Mouse (Mus musculus): ENCODE measurements around the gene Ppp1r3e. TPM values are rescaled to one million over a fixed set of nuclear protein-coding genes. Genes with fewer than 3 reads are reported as not detected.

The Ppp1r3e gene
- total and polyA plus RNA-seq, 3 experiments, result 2.8 to 4.8 (median 3.4) TPM

DNA sequence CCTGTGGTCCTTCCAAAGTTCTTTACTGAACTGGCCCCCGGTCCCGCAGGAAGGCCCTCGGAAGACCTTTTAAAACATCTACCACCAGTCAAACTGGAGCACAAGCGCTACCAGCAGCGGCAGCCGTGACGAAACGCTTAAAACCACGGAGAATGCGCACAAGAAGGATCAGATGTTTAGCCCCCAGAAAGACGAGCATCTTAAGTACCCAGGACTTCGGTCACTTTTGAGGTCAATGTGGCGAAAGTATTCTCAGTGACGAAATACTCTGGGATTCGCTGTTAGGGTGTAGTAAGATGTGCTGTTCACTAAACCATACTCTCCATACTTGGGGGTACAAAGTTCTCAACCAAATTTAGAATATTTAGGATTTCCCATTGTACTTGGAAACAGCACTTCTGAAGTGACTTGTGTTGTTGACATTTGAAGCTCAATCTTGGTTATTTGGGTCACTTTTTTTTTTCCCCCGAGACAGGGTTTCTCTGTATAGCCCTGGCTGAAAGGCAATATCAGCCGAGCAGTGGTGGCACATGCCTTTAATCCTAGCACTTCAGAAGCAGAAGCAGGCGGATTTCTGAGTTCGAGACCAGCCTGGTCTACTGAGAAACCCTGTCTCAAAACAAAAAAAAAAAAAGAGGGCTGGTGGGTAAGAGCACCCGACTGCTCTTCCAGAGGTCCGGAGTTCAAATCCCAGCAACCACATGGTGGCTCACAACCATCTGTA is 12.9 kb downstream of the Ppp1r3e start:
- Histone ChIP-seq H3K79me2 (replicated peaks; ENCODE audit: control insufficient read depth, insufficient read depth, low read length) (no peaks in the 10 kb centered on the region), H3K27me3 (ENCODE audit: control insufficient read depth, insufficient read depth, low read length) (no peaks in the 10 kb centered on the region), H3K4me1 (ENCODE audit: control insufficient read depth, insufficient read depth, low read length) (no peaks in the 10 kb centered on the region), H3K4me3 (peak overlapping the region; percentile 92), H3K27ac (peak overlapping the region; percentile 77), H3K9ac (ENCODE audit: low read depth, low read length) (peak overlapping the region; percentile 18; the same call in 1 of the 2 replicates), H3K36me3 (ENCODE audit: control insufficient read depth, insufficient read depth, low read length) (no peaks in the 10 kb centered on the region)
- intact Hi-C loops (cut with DNase I), result loop anchor here (1.0 to 5.0 kb wide), 3 partner anchors 29 to 153 kb away; partner anchors contain the start of genes Cebpe and Ngdn
- 15% methylated on average over 21 of the region's 21 CpGs for WGBS
- TF ChIP-seq POLR2A (IDR thresholded peaks at IDR 0.05; ENCODE audit: insufficient read depth, low read depth, low read length), result no peak
- no peak for TF ChIP-seq EP300 (IDR thresholded peaks at IDR 0.05; ENCODE audit: insufficient read depth, low read depth, low read length)
- no peak for TF ChIP-seq CTCF (IDR thresholded peaks at IDR 0.05)
- DNase-seq, result no peak

DNA sequence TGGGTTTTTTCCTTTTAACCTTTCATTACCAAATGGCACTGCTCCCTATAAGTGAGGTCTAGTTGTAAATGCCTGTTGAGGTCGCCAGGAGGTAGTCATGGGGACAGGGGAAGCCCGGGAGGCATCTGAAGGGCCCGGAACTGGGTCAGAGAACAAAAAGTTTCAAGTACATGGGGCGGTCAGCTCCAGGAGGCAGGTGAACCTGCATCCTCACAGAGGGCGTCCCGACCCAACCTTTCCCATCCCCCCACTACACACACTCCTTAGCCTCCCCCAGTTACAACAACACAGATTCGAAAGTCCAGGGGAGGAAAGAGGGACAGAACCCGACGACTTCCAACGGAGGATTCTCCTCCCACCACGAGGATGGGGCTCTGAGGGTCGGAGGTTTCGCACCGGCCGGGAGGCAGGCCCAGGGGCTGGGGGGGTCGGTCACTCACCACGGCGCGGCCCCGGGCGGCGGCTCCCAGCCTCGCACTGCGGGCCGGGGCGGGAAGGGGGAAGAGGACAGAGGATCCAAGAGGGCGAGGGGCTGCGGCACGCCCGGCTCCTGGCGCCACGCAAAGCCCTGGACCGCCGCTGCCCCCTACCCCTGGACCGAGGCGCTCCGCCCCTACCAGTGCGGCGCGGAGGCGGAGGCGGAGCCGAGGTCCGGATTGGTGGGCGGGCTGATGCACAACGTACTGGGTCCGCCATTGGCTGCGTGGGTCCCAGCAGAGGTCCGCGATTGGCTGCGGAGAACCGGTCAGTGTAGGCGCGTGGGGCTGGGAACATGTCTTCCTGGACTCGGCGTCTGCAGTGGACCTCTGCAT is 13.6 kb downstream of the Ppp1r3e start:
- peak; percentile 92 to 94 for DNase-seq
- no peak for TF ChIP-seq CTCF (IDR thresholded peaks at IDR 0.05)
- TF ChIP-seq POLR2A (IDR thresholded peaks at IDR 0.05; ENCODE audit: insufficient read depth, low read depth, low read length), result peak; percentile 72; the same call in 1 of the 2 replicates
- TF ChIP-seq EP300 (IDR thresholded peaks at IDR 0.05; ENCODE audit: insufficient read depth, low read depth, low read length), result 0 out of 2 replicates have a peak, but pooled peaks have one; percentile 9
- Histone ChIP-seq H3K27ac (peak overlapping the region; percentile 77), H3K79me2 (replicated peaks; ENCODE audit: control insufficient read depth, insufficient read depth, low read length) (no peaks in the 10 kb centered on the region), H3K36me3 (ENCODE audit: control insufficient read depth, insufficient read depth, low read length) (no peaks in the 10 kb centered on the region), H3K9ac (ENCODE audit: low read depth, low read length) (peak overlapping the region; percentile 86), H3K4me3 (peak overlapping the region; percentile 92), H3K27me3 (ENCODE audit: control insufficient read depth, insufficient read depth, low read length) (no peaks in the 10 kb centered on the region), H3K4me1 (ENCODE audit: control insufficient read depth, insufficient read depth, low read length) (no peaks in the 10 kb centered on the region)
- WGBS, result under 1% methylated on average over 54 of the region's 56 CpGs
- intact Hi-C loops (cut with DNase I), result loop anchor here (1.0 to 5.0 kb wide), 3 partner anchors 30 to 154 kb away; partner anchors contain the start of genes Cebpe and Ngdn

GRCm38 (mm10) chr14:54860511-54860910 is 16.8 kb downstream of the Ppp1r3e start:
- Histone ChIP-seq H3K79me2 (replicated peaks; ENCODE audit: control insufficient read depth, insufficient read depth, low read length) (no peaks in the 10 kb centered on the region), H3K9ac (ENCODE audit: low read depth, low read length) (no peak overlapping the region), H3K4me1 (ENCODE audit: control insufficient read depth, insufficient read depth, low read length) (no peaks in the 10 kb centered on the region), H3K27me3 (ENCODE audit: control insufficient read depth, insufficient read depth, low read length) (no peaks in the 10 kb centered on the region), H3K4me3 (no peak overlapping the region), H3K36me3 (ENCODE audit: control insufficient read depth, insufficient read depth, low read length) (no peaks in the 10 kb centered on the region), H3K27ac (no peak overlapping the region)
- TF ChIP-seq CTCF (IDR thresholded peaks at IDR 0.05), result peak; percentile 91
- TF ChIP-seq POLR2A (IDR thresholded peaks at IDR 0.05; ENCODE audit: insufficient read depth, low read depth, low read length), result no peak
- peak; percentile 44 to 64 for DNase-seq
- WGBS, result 45% methylated on average over 2 of the region's 2 CpGs
- intact Hi-C loops (cut with DNase I), result loop anchor here (5.0 kb wide), 2 partner anchors 148 to 157 kb away; partner anchors contain the start of genes Cebpe and Ngdn

GRCm38 (mm10) chr14:54857891-54858290 is 19.5 kb downstream of the Ppp1r3e start:
- Histone ChIP-seq H3K9ac (ENCODE audit: low read depth, low read length) (no peak overlapping the region), H3K27me3 (ENCODE audit: control insufficient read depth, insufficient read depth, low read length) (no peaks in the 10 kb centered on the region), H3K4me1 (ENCODE audit: control insufficient read depth, insufficient read depth, low read length) (no peaks in the 10 kb centered on the region), H3K27ac (no peak overlapping the region), H3K79me2 (replicated peaks; ENCODE audit: control insufficient read depth, insufficient read depth, low read length) (no peaks in the 10 kb centered on the region), H3K36me3 (ENCODE audit: control insufficient read depth, insufficient read depth, low read length) (no peaks in the 10 kb centered on the region), H3K4me3 (no peak overlapping the region)
- intact Hi-C loops (cut with DNase I), result no loop called here
- TF ChIP-seq EP300 (IDR thresholded peaks at IDR 0.05; ENCODE audit: insufficient read depth, low read depth, low read length) (no peak), CTCF (IDR thresholded peaks at IDR 0.05) (no peak), POLR2A (IDR thresholded peaks at IDR 0.05; ENCODE audit: insufficient read depth, low read depth, low read length) (no peak)
- WGBS, result 92% methylated on average over 9 of the region's 9 CpGs
- DNase-seq, result no peak

DNA sequence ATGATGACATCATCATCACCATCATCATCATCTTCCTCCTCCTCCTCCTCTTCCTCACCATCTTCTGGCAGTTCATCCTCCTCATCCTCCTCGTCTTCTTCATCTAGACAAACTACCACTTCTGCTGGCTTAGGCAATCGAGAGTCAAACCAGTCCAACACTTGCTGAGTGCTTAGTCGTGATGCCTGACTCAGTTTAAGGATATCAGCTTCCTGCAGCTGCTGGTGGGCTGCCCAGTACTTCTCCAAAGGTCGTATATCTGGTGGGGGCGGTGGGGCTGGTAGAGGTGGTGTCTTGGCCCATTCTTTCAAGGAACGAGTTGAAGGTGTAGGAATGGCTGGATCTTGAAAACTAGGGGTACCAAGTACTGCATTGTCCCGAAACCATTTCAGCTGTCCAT is 20.6 kb downstream of the Ppp1r3e start:
- no peak overlapping the region for H3K4me3 ChIP-seq
- H3K27ac ChIP-seq, result no peak overlapping the region
- no peaks in the 10 kb centered on the region for H3K36me3 ChIP-seq (ENCODE audit: control insufficient read depth, insufficient read depth, low read length)
- TF ChIP-seq CTCF (IDR thresholded peaks at IDR 0.05) (no peak), POLR2A (IDR thresholded peaks at IDR 0.05; ENCODE audit: insufficient read depth, low read depth, low read length) (no peak), EP300 (IDR thresholded peaks at IDR 0.05; ENCODE audit: insufficient read depth, low read depth, low read length) (no peak)
- WGBS, result 70% methylated on average over 7 of the region's 7 CpGs
- no peak for DNase-seq
- intact Hi-C loops (cut with DNase I), result no loop called here
- no peak overlapping the region for H3K9ac ChIP-seq (ENCODE audit: low read depth, low read length)
- no peaks in the 10 kb centered on the region for H3K27me3 ChIP-seq (ENCODE audit: control insufficient read depth, insufficient read depth, low read length)
- no peaks in the 10 kb centered on the region for H3K4me1 ChIP-seq (ENCODE audit: control insufficient read depth, insufficient read depth, low read length)
- no peaks in the 10 kb centered on the region for H3K79me2 ChIP-seq (replicated peaks; ENCODE audit: control insufficient read depth, insufficient read depth, low read length)
